In genomic region chr3:108961226-108961625, GRCm38 (mm10) we compare ENCODE assay signal across 9 mouse cellular contexts. TPM values are rescaled to one million over a fixed set of nuclear protein-coding genes. Genes with fewer than 3 reads are reported as not detected.
A peak's percentile ranks its signal among the peaks of the same experiment; 100 is the strongest.
DNase-seq lines count a peak whose midpoint lies in the region; ATAC-seq lines count a peak whose summit lies in the region.
"Had no signal": no experiment of that assay in that cellular context is flagged by ENCODE, and none has a peak within 500 bp of the region (broad histone marks: within the 10 kb centered on the region; RNA-seq: fewer than 3 reads in every experiment).

No protein-coding gene starts in this region.

- no peak for DNase-seq in heart, adult 8-10 months (ENCODE audit: low spot score)
- peak; percentile 64 for DNase-seq in brain, embryonic 18.5 days (ENCODE audit: low read depth, low spot score)
- DNase-seq in liver, embryonic 11.5 days (ENCODE audit: low spot score), result no peak
- no peak for DNase-seq in ovary, postnatal 10 days (ENCODE audit: low spot score)
- DNase-seq in B cell, adult 2 months, result no peak

- H3K4me2 ChIP-seq in heart, embryonic 14.5 days (ENCODE audit: low read length), result peak overlapping the region; percentile 48
- H3K4me2 ChIP-seq in forebrain, embryonic 15.5 days (replicated peaks), result peak overlapping the region; percentile 28
- H3K4me2 ChIP-seq in liver, embryonic 11.5 days, result no peak overlapping the region

- H3K36me3 ChIP-seq in heart, embryonic 14.5 days (ENCODE audit: control insufficient read depth, insufficient read depth, low read length), result no peaks in the 10 kb centered on the region
- no peaks in the 10 kb centered on the region for H3K36me3 ChIP-seq in forebrain, embryonic 15.5 days
- H3K36me3 ChIP-seq in liver, embryonic 11.5 days (ENCODE audit: control insufficient read depth, insufficient read depth, low read length), result no peaks in the 10 kb centered on the region

- no peaks in the 10 kb centered on the region for H3K27me3 ChIP-seq in heart, embryonic 14.5 days (ENCODE audit: control insufficient read depth, insufficient read depth, low read length)
- H3K27me3 ChIP-seq in forebrain, embryonic 15.5 days, result no peaks in the 10 kb centered on the region
- no peaks in the 10 kb centered on the region for H3K27me3 ChIP-seq in liver, embryonic 11.5 days (replicated peaks; ENCODE audit: control insufficient read depth, insufficient read depth, low read length)

- H3K27ac ChIP-seq in heart, embryonic 14.5 days (replicated peaks in 1 of 2; ENCODE audit: control insufficient read depth in 1 of 2, insufficient read depth in 1 of 2, low read depth in 2 of 2, low read length in 2 of 2), result no peak overlapping the region
- peak overlapping the region; percentile 58 for H3K27ac ChIP-seq in forebrain, embryonic 15.5 days (replicated peaks)
- no peak overlapping the region for H3K27ac ChIP-seq in liver, embryonic 11.5 days (ENCODE audit: low read depth, low read length)

- no peak for ATAC-seq in heart, embryonic 14.5 days (ENCODE audit: insufficient number of reproducible peaks, insufficient read depth, low FRiP score, low read depth)
- peak; percentile 89 for ATAC-seq in forebrain, embryonic 15.5 days (replicated peaks)
- ATAC-seq in megakaryocyte progenitor cell, adult 5-6 weeks (replicated peaks; ENCODE audit: poor library complexity), result 0 out of 2 replicates have a peak, but pooled peaks have one; percentile 30
- ATAC-seq in liver, embryonic 11.5 days (replicated peaks; ENCODE audit: low FRiP score), result no peak

- WGBS in heart, embryonic 14.5 days, result 39% methylated on average over 7 of the region's 7 CpGs
- WGBS in forebrain, embryonic 15.5 days, result 27% methylated on average over 7 of the region's 7 CpGs
- 47% methylated on average over 7 of the region's 7 CpGs for WGBS in liver, embryonic 11.5 days

- no peaks in the 10 kb centered on the region for H3K9me3 ChIP-seq in heart, embryonic 14.5 days (ENCODE audit: control insufficient read depth, low read length)
- no peaks in the 10 kb centered on the region for H3K9me3 ChIP-seq in forebrain, embryonic 15.5 days
- no peaks in the 10 kb centered on the region for H3K9me3 ChIP-seq in liver, embryonic 11.5 days (ENCODE audit: control insufficient read depth, low read length)

- H3K9ac ChIP-seq in heart, embryonic 14.5 days (ENCODE audit: low read length), result 0 out of 2 replicates have a peak overlapping the region, but pooled peaks have one; percentile 3
- 0 out of 2 replicates have a peak overlapping the region, but pooled peaks have one; percentile 16 for H3K9ac ChIP-seq in forebrain, embryonic 15.5 days (replicated peaks)
- no peak overlapping the region for H3K9ac ChIP-seq in liver, embryonic 11.5 days (ENCODE audit: low read depth, low read length)

- H3K4me1 ChIP-seq in heart, embryonic 14.5 days (ENCODE audit: control insufficient read depth in 2 of 2, insufficient read depth in 2 of 2, low read length in 2 of 2), result peaks cover 0 to 3% of the 10 kb centered on the region in 2 experiments; a peak in 2 of 4 replicates
- peaks cover 10% of the 10 kb centered on the region for H3K4me1 ChIP-seq in forebrain, embryonic 15.5 days
- H3K4me1 ChIP-seq in liver, embryonic 11.5 days (replicated peaks; ENCODE audit: control insufficient read depth, insufficient read depth, low read length), result 0 out of 2 replicates have a peak, but pooled peaks cover 2% of the 10 kb centered on the region

- 0 out of 4 replicates have a peak overlapping the region, but pooled peaks of 1 of the 2 experiments have one; percentile 4 for H3K4me3 ChIP-seq in heart, embryonic 14.5 days (ENCODE audit: control insufficient read depth in 1 of 2, insufficient read depth in 1 of 2, low read depth in 1 of 2, low read length in 2 of 2)
- H3K4me3 ChIP-seq in forebrain, embryonic 15.5 days, result no peak overlapping the region
- no peak overlapping the region for H3K4me3 ChIP-seq in liver, embryonic 11.5 days (ENCODE audit: low read depth, low read length)

RNA-seq across cellular contexts. Expression of gene Gm9857, which starts 21.0 kb away (rescaled TPM):
- not detected in 2 replicates for polyA plus RNA-seq in heart, embryonic 14.5 days (2014; fragmentation: Nextera tagmentation; extraction: Ambion mirVana)
- total RNA-seq in heart, adult 8-10 months (2022), result not detected
- 0.75 and 0.78 TPM in 2 replicates for polyA plus RNA-seq in forebrain, embryonic 15.5 days (2015; fragmentation: Nextera tagmentation; extraction: Ambion mirVana)
- not detected in 2 replicates for total RNA-seq in megakaryocyte progenitor cell, adult 5-6 weeks (2015)
- total RNA-seq in megakaryocyte progenitor cell, adult 5-6 weeks (2017), result not detected in 2 replicates
- polyA plus RNA-seq in liver, embryonic 11.5 days (2014; fragmentation: Nextera tagmentation; extraction: Ambion mirVana), result not detected in 2 replicates
- total RNA-seq: left cerebral cortex, postnatal 14 days had no signal

RNA-seq across cellular contexts. Expression of gene Henmt1, which starts 21.6 kb away (rescaled TPM):
- not detected in 2 replicates for polyA plus RNA-seq in heart, embryonic 14.5 days (2014; fragmentation: Nextera tagmentation; extraction: Ambion mirVana)
- not detected for total RNA-seq in heart, adult 8-10 months (2022)
- polyA plus RNA-seq in forebrain, embryonic 15.5 days (2015; fragmentation: Nextera tagmentation; extraction: Ambion mirVana), result 1.2 and 1.6 TPM in 2 replicates
- total RNA-seq in megakaryocyte progenitor cell, adult 5-6 weeks (2015), result 0.56 TPM in 1 of 2 replicates, not detected in the other
- total RNA-seq in megakaryocyte progenitor cell, adult 5-6 weeks (2017), result 0.64 TPM in 1 of 2 replicates, not detected in the other
- polyA plus RNA-seq in liver, embryonic 11.5 days (2014; fragmentation: Nextera tagmentation; extraction: Ambion mirVana), result 0.29 and 0.30 TPM in 2 replicates

RNA-seq across cellular contexts. Expression of gene Prpf38b, which starts 49.7 kb away (rescaled TPM):
- 37.5 and 47.5 TPM in 2 replicates for polyA plus RNA-seq in heart, embryonic 14.5 days (2014; fragmentation: Nextera tagmentation; extraction: Ambion mirVana)
- total RNA-seq in heart, adult 8-10 months (2022), result 10 to 100 TPM; 14.1 to 18.6 (median 17.4) TPM
- polyA plus RNA-seq in forebrain, embryonic 15.5 days (2015; fragmentation: Nextera tagmentation; extraction: Ambion mirVana), result 60.7 and 66.9 TPM in 2 replicates
- 138 and 148 TPM in 2 replicates for total RNA-seq in megakaryocyte progenitor cell, adult 5-6 weeks (2015)
- 235 and 313 TPM in 2 replicates for total RNA-seq in megakaryocyte progenitor cell, adult 5-6 weeks (2017)
- polyA plus RNA-seq in liver, embryonic 11.5 days (2014; fragmentation: Nextera tagmentation; extraction: Ambion mirVana), result 61.0 and 69.3 TPM in 2 replicates

Comparison
In these comparisons a context has a peak if more than half of its experiments do, and no peak if none do; other contexts are left out.
1. ATAC-seq: peak in forebrain, embryonic 15.5 days (single experiment) and megakaryocyte progenitor cell, adult 5-6 weeks (single experiment); none in heart, embryonic 14.5 days (single experiment) and liver, embryonic 11.5 days (single experiment).